Mouse (Mus musculus) lung, postnatal 0 days (tissue): ENCODE measurements around the gene Gm5941. TPM values are rescaled to one million over a fixed set of nuclear protein-coding genes. Genes with fewer than 3 reads are reported as not detected.
"Not testable (repeated sequence)": the region's sequence is repeated elsewhere in the genome, so short reads cannot be mapped to it uniquely, and the experiment has no call there.

Source experiments
- ATAC-seq: fragments of 200-750 bp; cut with Nextera tagmentation; 2 replicates; pipeline ENCODE4 v1.8.0; 2017; ENCODE audit warnings: moderate library complexity
- DNase-seq: peaks from one replicate; pipeline ENCODE4 v3.0.0-alpha.2; 2016; ENCODE audit warnings: low spot score
- H3K27ac ChIP-seq: fragments of 300-500 bp; sonication (generic); 2 replicates; pipeline ENCODE4 v1.5.1; 2014; ENCODE audit warnings: antibody characterized with exemption, mild to moderate bottlenecking, low read length, mixed read lengths
- H3K27me3 ChIP-seq: fragments of 300-500 bp; sonication (generic); replicated peaks from 2 replicates; pipeline ENCODE4 v1.6.1; 2014; ENCODE audit warnings: low read length, mixed read lengths; ENCODE audit not compliant: insufficient read depth
- H3K36me3 ChIP-seq: fragments of 300-500 bp; sonication (generic); 2 replicates; pipeline ENCODE4 v1.6.1; 2014; ENCODE audit warnings: low read length, mixed read lengths; ENCODE audit not compliant: insufficient read depth
- H3K4me1 ChIP-seq: fragments of 300-500 bp; sonication (generic); 2 replicates; pipeline ENCODE4 v1.6.1; 2014; ENCODE audit warnings: antibody characterized with exemption, low read depth, low read length, mixed read lengths; ENCODE audit not compliant: insufficient read depth
- H3K4me2 ChIP-seq: fragments of 300-500 bp; sonication (generic); replicated peaks from 2 replicates; pipeline ENCODE4 v1.6.1; 2014; ENCODE audit warnings: low read depth, mild to moderate bottlenecking, low read length, moderate library complexity, mixed read lengths
- H3K4me3 ChIP-seq: fragments of 300-500 bp; sonication (generic); 2 replicates; pipeline ENCODE4 v1.5.1; 2014; ENCODE audit warnings: low read depth, low read length
- H3K9ac ChIP-seq: fragments of 300-500 bp; sonication (generic); replicated peaks from 2 replicates; pipeline ENCODE4 v1.6.1; 2014; ENCODE audit warnings: low read depth, mild to moderate bottlenecking
- H3K9me3 ChIP-seq: fragments of 300-500 bp; sonication (generic); 2 replicates; pipeline ENCODE4 v1.6.1; 2016; ENCODE audit warnings: low read length, mixed read lengths
- CTCF ChIP-seq: IDR thresholded peaks from 2 replicates; pipeline ENCODE4 v1.5.1; 2016; ENCODE audit warnings: antibody characterized with exemption, mild to moderate bottlenecking
- EP300 ChIP-seq: IDR thresholded peaks from 2 replicates; pipeline ENCODE4 v1.6.1; 2016; ENCODE audit warnings: antibody characterized with exemption, mild to moderate bottlenecking, control low read depth
- WGBS: fragments of 180-500 bp; shearing (Covaris S2); extraction: QIAGEN DNeasy Blood & Tissue Kit; methylation state at CpG from one replicate; pipeline ENCODE4 v1.1.7; 2014; 5-methylcytosine and 5-hydroxymethylcytosine counted together
- polyA plus RNA-seq: library from polyadenylated mRNA; unstranded; fragments of >200 nt; fragmentation: Nextera tagmentation; extraction: Ambion mirVana; gene quantifications from 2 replicates; pipeline ENCODE4 v1.2.1, GENCODE M21; 2015

The Gm5941 gene
- not detected in 2 replicates for polyA plus RNA-seq

DNA sequence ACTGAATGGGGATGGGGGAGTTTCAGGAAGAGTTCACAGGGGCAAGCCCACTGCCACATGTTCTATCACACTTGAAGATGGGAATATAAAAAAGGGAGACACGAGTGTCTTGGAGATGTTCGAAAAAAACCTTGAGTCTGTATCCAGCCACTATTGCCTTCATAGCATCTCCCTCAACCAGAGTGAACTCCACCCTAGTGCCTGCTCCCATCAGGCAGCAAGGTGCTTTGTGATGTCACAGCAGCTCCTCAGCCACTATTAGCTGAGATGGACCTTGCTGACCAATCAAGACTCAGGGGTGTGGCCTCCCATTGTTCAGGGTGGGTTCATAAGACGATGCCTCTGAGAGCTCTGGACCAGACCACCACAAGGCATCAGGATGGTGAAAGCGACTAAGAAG is at the start of gene Gm5941:
Gene Gm5941, plus strand, starts transcription at position 301 of the 400 bp plus-strand sequence.
- not testable (repeated sequence) for H3K27me3 ChIP-seq, H3K9ac ChIP-seq, H3K9me3 ChIP-seq, ATAC-seq, H3K36me3 ChIP-seq, H3K4me1 ChIP-seq, H3K4me3 ChIP-seq, H3K4me2 ChIP-seq, H3K27ac ChIP-seq, DNase-seq
- 78% methylated on average over 4 of the region's 4 CpGs for WGBS

- no peaks in the 10 kb centered on the region for H3K4me1 ChIP-seq
- H3K4me3 ChIP-seq, result no peak overlapping the region
- no peaks in the 10 kb centered on the region for H3K27me3 ChIP-seq
- no peak overlapping the region for H3K9ac ChIP-seq
- no peaks in the 10 kb centered on the region for H3K36me3 ChIP-seq
- no peak for DNase-seq
- H3K27ac ChIP-seq, result no peak overlapping the region
- H3K9me3 ChIP-seq, result no peaks in the 10 kb centered on the region
- no peak overlapping the region for H3K4me2 ChIP-seq
- 24% methylated on average over 3 of the region's 3 CpGs for WGBS
- no peak for ATAC-seq
- TF ChIP-seq EP300 (no peak), CTCF (peak; percentile 24)
Observed at GRCm38 (mm10) chrX:92460496-92460895, 29.3 kb upstream of the Gm5941 start.

- ATAC-seq (no peak), DNase-seq (no peak)
- Histone ChIP-seq H3K27ac (no peak overlapping the region), H3K4me2 (no peak overlapping the region), H3K9ac (no peak overlapping the region), H3K4me3 (no peak overlapping the region), H3K4me1 (no peaks in the 10 kb centered on the region), H3K9me3 (no peaks in the 10 kb centered on the region), H3K36me3 (no peaks in the 10 kb centered on the region), H3K27me3 (no peaks in the 10 kb centered on the region)
- TF ChIP-seq EP300 (no peak), CTCF (no peak)
- 58% methylated on average over 4 of the region's 4 CpGs for WGBS
Observed at GRCm38 (mm10) chrX:92464773-92465172, 25.0 kb upstream of the Gm5941 start.

DNA sequence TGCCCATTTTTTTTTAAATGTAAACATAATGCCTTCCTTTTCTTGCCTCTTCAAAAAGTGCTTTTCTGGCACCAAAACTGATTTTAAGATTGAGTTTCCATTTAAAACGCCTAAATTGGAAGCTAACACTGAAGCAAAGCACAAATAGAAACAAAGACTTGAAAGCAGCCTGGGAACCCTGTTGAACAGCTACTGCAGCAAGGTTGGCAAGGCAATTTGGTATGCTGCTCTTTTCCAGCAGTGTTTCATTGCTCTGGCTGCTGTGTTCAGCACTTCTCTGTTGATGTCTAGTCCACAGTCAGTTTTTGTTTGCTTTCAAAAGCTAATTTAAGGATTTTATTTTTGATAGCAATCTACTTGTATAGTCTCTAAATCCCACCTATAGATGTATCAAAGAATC is 8.5 kb downstream of the Gm5941 start:
- H3K4me3 ChIP-seq, result no peak overlapping the region
- H3K9me3 ChIP-seq, result no peaks in the 10 kb centered on the region
- ATAC-seq, result no peak
- H3K27ac ChIP-seq, result no peak overlapping the region
- no peak for DNase-seq
- TF ChIP-seq CTCF (no peak), EP300 (no peak)
- no peaks in the 10 kb centered on the region for H3K27me3 ChIP-seq
- H3K36me3 ChIP-seq, result no peaks in the 10 kb centered on the region
- H3K4me1 ChIP-seq, result no peaks in the 10 kb centered on the region
- WGBS, result 17% methylated on average over 1 of the region's 1 CpGs
- no peak overlapping the region for H3K9ac ChIP-seq
- no peak overlapping the region for H3K4me2 ChIP-seq

GRCm38 (mm10) chrX:92527826-92528225 is 38.1 kb downstream of the Gm5941 start:
- Histone ChIP-seq H3K9me3 (no peaks in the 10 kb centered on the region), H3K27ac (no peak overlapping the region), H3K4me3 (no peak overlapping the region), H3K4me1 (no peaks in the 10 kb centered on the region), H3K4me2 (no peak overlapping the region), H3K9ac (no peak overlapping the region), H3K36me3 (no peaks in the 10 kb centered on the region), H3K27me3 (no peaks in the 10 kb centered on the region)
- WGBS, result 47% methylated on average over 1 of the region's 1 CpGs
- DNase-seq (no peak), ATAC-seq (no peak)
- TF ChIP-seq CTCF (no peak), EP300 (no peak)

Other genes starting within 250 kb of the Gm5941 start
- gene Mageb18, start 109.6 kb downstream of the Gm5941 start, polyA plus RNA-seq, result 0.12 and 0.17 TPM in 2 replicates